ENCODE assay signal across 11 mouse cellular contexts in the genomic region with DNA sequence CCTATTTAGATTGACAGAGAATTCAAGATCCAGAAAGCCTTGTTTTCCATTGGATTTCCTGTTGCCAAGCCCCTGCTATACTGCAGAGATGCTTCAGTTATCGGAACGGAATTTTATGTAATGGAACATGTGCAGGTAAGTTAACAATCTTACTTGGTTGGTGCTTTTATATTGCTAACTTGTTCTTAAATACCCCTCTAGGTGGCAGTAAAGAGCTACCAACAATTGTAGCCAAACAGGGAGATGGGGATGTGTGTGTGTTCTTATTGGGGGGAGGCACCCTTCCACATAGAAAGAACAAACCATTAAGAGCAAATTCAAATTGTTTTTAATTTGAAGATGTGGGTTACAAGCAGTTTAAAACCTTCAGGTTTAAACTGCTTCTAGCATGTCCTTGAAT. TPM values are rescaled to one million over a fixed set of nuclear protein-coding genes. Genes with fewer than 3 reads are reported as not detected.
DNase-seq lines count a peak whose midpoint lies in the region; ATAC-seq and TF ChIP-seq lines count a peak whose summit lies in the region.
"Had no signal": no experiment of that assay in that cellular context is flagged by ENCODE, and none has a peak within 500 bp of the region (broad histone marks: within the 10 kb centered on the region; RNA-seq: fewer than 3 reads in every experiment).

No protein-coding gene starts in this region.

- TF ChIP-seq EP300 in lung, postnatal 0 days (IDR thresholded peaks at IDR 0.05): no peak

- WGBS in lung, postnatal 0 days: 61% methylated on average over 2 of the region's 2 CpGs

- H3K4me2 ChIP-seq in lung, postnatal 0 days (replicated peaks; ENCODE audit: low read depth, low read length): no peak overlapping the region

- no peaks in the 10 kb centered on the region for H3K27me3 ChIP-seq in lung, postnatal 0 days (replicated peaks; ENCODE audit: insufficient read depth, low read length)

- no peak for ATAC-seq in lung, postnatal 0 days
- ATAC-seq: forebrain, embryonic 16.5 days had no signal

- no peaks in the 10 kb centered on the region for H3K4me1 ChIP-seq in lung, postnatal 0 days (ENCODE audit: insufficient read depth, low read depth, low read length)

- no peak overlapping the region for H3K4me3 ChIP-seq in gastrocnemius, adult 2 months
- H3K4me3 ChIP-seq in lung, postnatal 0 days (ENCODE audit: low read depth, low read length): no peak overlapping the region

- TF ChIP-seq CTCF in gastrocnemius, adult 2 months (IDR thresholded peaks at IDR 0.05): peak; percentile 67
- TF ChIP-seq CTCF in lung, postnatal 0 days (IDR thresholded peaks at IDR 0.05): peak; percentile 68

- intact Hi-C loops in gastrocnemius, adult 2 months (cut with DNase I): no loop called here
- intact Hi-C loops in gastrocnemius, postnatal 36 days (cut with DNase I): loop anchor here (5.0 kb wide), 1 partner anchor 86 kb away; no protein-coding TSS in a partner anchor

- no peaks in the 10 kb centered on the region for H3K9me3 ChIP-seq in lung, postnatal 0 days (ENCODE audit: low read length)

- H3K9ac ChIP-seq in lung, postnatal 0 days (replicated peaks; ENCODE audit: low read depth): no peak overlapping the region

- DNase-seq in gastrocnemius, adult 2 months: no peak
- DNase-seq in gastrocnemius, postnatal 36 days: no peak
- DNase-seq in lung, postnatal 0 days (ENCODE audit: low spot score): peak; percentile 28
- DNase-seq in lung, postnatal 10 days: no peak
- peak; percentile 36 for DNase-seq in c-Kit-positive CD71-positive TER-119-positive erythroid progenitor cells, embryonic 14.5 days (ENCODE audit: low spot score)
- peak; percentile 64 for DNase-seq in retina, embryonic 14.5 days (ENCODE audit: low spot score)
- no peak for DNase-seq in spleen, postnatal 36 days (ENCODE audit: low spot score in 2 of 2)
- no peak for DNase-seq in spleen, postnatal 10 days (ENCODE audit: low spot score in 2 of 2)
- DNase-seq: cerebellum, adult 2 months had no signal

- H3K36me3 ChIP-seq in lung, postnatal 0 days (ENCODE audit: insufficient read depth, low read length): no peaks in the 10 kb centered on the region

- H3K27ac ChIP-seq in gastrocnemius, adult 2 months: no peak overlapping the region
- H3K27ac ChIP-seq in lung, postnatal 0 days (ENCODE audit: low read length): no peak overlapping the region

RNA-seq across cellular contexts. Expression of gene Acad11, which starts 12.6 kb away (rescaled TPM):
- total RNA-seq in gastrocnemius, adult 2 months (2021): 10 to 100 TPM; 38.3 to 53.7 TPM
- 10 to 100 TPM; 36.5 to 40.6 TPM for total RNA-seq in gastrocnemius, postnatal 36 days (2021)
- 9.1 and 11.2 TPM in 2 replicates for polyA plus RNA-seq in lung, postnatal 0 days (2015; fragmentation: Nextera tagmentation; extraction: Ambion mirVana)

RNA-seq across cellular contexts. Expression of gene Uba5, which starts 12.9 kb away (rescaled TPM):
- 10 to 100 TPM; 12.6 to 12.9 TPM for total RNA-seq in gastrocnemius, adult 2 months (2021)
- 10 to 100 TPM; 10.2 to 10.8 TPM for total RNA-seq in gastrocnemius, postnatal 36 days (2021)
- 36.8 and 42.1 TPM in 2 replicates for polyA plus RNA-seq in lung, postnatal 0 days (2015; fragmentation: Nextera tagmentation; extraction: Ambion mirVana)

RNA-seq across cellular contexts. Expression of gene Gm28305, which starts 35.3 kb away (rescaled TPM):
- total RNA-seq in gastrocnemius, adult 2 months (2021): not detected
- total RNA-seq in gastrocnemius, postnatal 36 days (2021): not detected
- polyA plus RNA-seq in lung, postnatal 0 days (2015; fragmentation: Nextera tagmentation; extraction: Ambion mirVana): not detected in 2 replicates
- total RNA-seq: left cerebral cortex, postnatal 10 days had no signal
- polyA plus RNA-seq: cerebellum, adult 2 months; forebrain, embryonic 16.5 days had no signal

RNA-seq across cellular contexts. Expression of gene Ackr4, which starts 50.9 kb away (rescaled TPM):
- total RNA-seq in gastrocnemius, adult 2 months (2021): under 1 TPM; 0.61 to 0.71 TPM
- 1 to 10 TPM in 1 of 2 experiments, under 1 TPM in 1; 0.87 to 1.1 TPM for total RNA-seq in gastrocnemius, postnatal 36 days (2021)
- polyA plus RNA-seq in lung, postnatal 0 days (2015; fragmentation: Nextera tagmentation; extraction: Ambion mirVana): 1.8 and 1.9 TPM in 2 replicates

Comparison
In these comparisons a context has a peak if more than half of its experiments do, and no peak if none do; other contexts are left out.
1. DNase-seq: peak in lung, postnatal 0 days (single experiment), c-Kit-positive CD71-positive TER-119-positive erythroid progenitor cells, embryonic 14.5 days (single experiment) and retina, embryonic 14.5 days (single experiment); none in gastrocnemius, adult 2 months (single experiment), gastrocnemius, postnatal 36 days (0 of 2), lung, postnatal 10 days (single experiment), spleen, postnatal 36 days (0 of 2) and spleen, postnatal 10 days (0 of 2).